Mouse (Mus musculus) spleen, adult 2 months (tissue): ENCODE data around the gene Ackr1. TPM values are rescaled to one million over a fixed set of nuclear protein-coding genes. Genes with fewer than 3 reads are reported as not detected.

Experiments used
- DNase-seq, 2 experiments: peaks; one replicate each; pipeline versions ENCODE4 v3.0.0 to v3.0.0-alpha.2; 2012 to 2021; ENCODE audit warnings: low spot score in 2 of 2, low read depth in 1 of 2
- H3K27ac ChIP-seq: fragments of 200-500 bp; 2 replicates; pipeline ENCODE4 v1.5.1; 2012; ENCODE audit warnings: low read length, inconsistent platforms; ENCODE audit not compliant: insufficient read depth
- H3K27me3 ChIP-seq: fragments of 200-500 bp; 2 replicates; pipeline ENCODE4 v1.6.1; 2012; ENCODE audit warnings: mild to moderate bottlenecking, moderate library complexity, low read length, inconsistent platforms; ENCODE audit not compliant: control insufficient read depth, insufficient read depth
- H3K36me3 ChIP-seq: fragments of 200-500 bp; 2 replicates; pipeline ENCODE4 v1.6.1; 2012; ENCODE audit warnings: mild to moderate bottlenecking, low read length, inconsistent platforms; ENCODE audit not compliant: control insufficient read depth, insufficient read depth
- H3K4me1 ChIP-seq: fragments of 200-500 bp; 2 replicates; pipeline ENCODE4 v1.6.1; 2011; ENCODE audit warnings: inconsistent platforms; ENCODE audit not compliant: control insufficient read depth, insufficient read depth, insufficient read length
- H3K4me3 ChIP-seq: fragments of 200-500 bp; 2 replicates; pipeline ENCODE4 v1.5.1; 2011; ENCODE audit warnings: mild to moderate bottlenecking, inconsistent platforms; ENCODE audit not compliant: insufficient read depth, insufficient read length; ENCODE audit errors: extremely low read depth
- CTCF ChIP-seq: fragments of 200-500 bp; IDR thresholded peaks from 2 replicates; pipeline ENCODE4 v1.5.1; 2011; ENCODE audit warnings: mild to moderate bottlenecking, inconsistent platforms; ENCODE audit not compliant: insufficient read depth, insufficient read length, insufficient replicate concordance; ENCODE audit errors: extremely low read depth
- POLR2A ChIP-seq: fragments of 200-500 bp; IDR thresholded peaks from 2 replicates; pipeline ENCODE4 v1.6.1; 2011; ENCODE audit warnings: low read depth, low read length, inconsistent platforms
- WGBS: fragments of 180-500 bp; shearing (Covaris S2); methylation state at CpG from one replicate; pipeline ENCODE4 v1.1.7; 2018; 5-methylcytosine and 5-hydroxymethylcytosine counted together
- polyA plus RNA-seq: library from polyadenylated mRNA; depleted of rRNA; stranded (reverse); fragments of >200 nt; gene quantifications from 2 replicates; pipeline ENCODE4 v1.2.3, GENCODE M21; 2012

Ackr1 gene
- polyA plus RNA-seq, 1 experiment = 13.2 TPM

- TF ChIP-seq POLR2A (no peak), CTCF (no peak)
- no peaks in the 10 kb centered on the region for H3K4me1 ChIP-seq
- H3K36me3 ChIP-seq = no peaks in the 10 kb centered on the region
- H3K4me3 ChIP-seq = peak overlapping the region; percentile 10; the same call in 1 of the 2 replicates
- 75% methylated on average over 5 of the region's 5 CpGs for WGBS
- no peaks in the 10 kb centered on the region for H3K27me3 ChIP-seq
- DNase-seq = no peak
- H3K27ac ChIP-seq = no peak overlapping the region
Measured at GRCm38 (mm10) chr1:173332418-173332817, 1.1 kb downstream of the Ackr1 start.

GRCm38 (mm10) chr1:173329743-173330142 is 3.8 kb downstream of the Ackr1 start:
- no peaks in the 10 kb centered on the region for H3K27me3 ChIP-seq
- H3K27ac ChIP-seq = no peak overlapping the region
- TF ChIP-seq POLR2A (no peak), CTCF (no peak)
- WGBS = 75% methylated on average over 5 of the region's 5 CpGs
- DNase-seq = no peak
- H3K4me3 ChIP-seq = no peak overlapping the region
- H3K4me1 ChIP-seq = no peaks in the 10 kb centered on the region
- no peaks in the 10 kb centered on the region for H3K36me3 ChIP-seq

DNA sequence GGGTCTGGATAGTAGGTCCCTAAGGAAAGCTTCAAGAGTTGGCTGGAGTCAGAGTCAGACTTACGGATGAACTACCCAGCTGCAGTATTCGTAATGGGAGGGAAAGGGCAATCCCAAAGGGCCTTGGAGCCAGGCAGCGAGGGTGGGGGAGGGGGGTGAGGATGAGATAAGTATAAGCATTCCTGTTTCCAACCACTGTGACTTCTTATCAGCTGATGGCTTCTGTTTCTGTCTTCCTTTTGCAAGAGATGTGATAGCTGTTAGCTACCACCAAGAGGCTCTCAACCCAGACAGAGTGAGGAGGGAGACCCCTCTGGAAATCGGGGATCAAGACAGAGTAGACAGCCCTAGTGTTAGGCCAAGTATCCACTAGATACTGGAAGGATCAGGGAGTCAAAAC is 4.4 kb downstream of the Ackr1 start:
- Histone ChIP-seq H3K27ac (no peak overlapping the region), H3K36me3 (no peaks in the 10 kb centered on the region), H3K4me1 (no peaks in the 10 kb centered on the region), H3K27me3 (no peaks in the 10 kb centered on the region), H3K4me3 (no peak overlapping the region)
- DNase-seq = no peak
- TF ChIP-seq POLR2A (no peak), CTCF (no peak)
- WGBS = 40% methylated on average over 4 of the region's 4 CpGs

DNA sequence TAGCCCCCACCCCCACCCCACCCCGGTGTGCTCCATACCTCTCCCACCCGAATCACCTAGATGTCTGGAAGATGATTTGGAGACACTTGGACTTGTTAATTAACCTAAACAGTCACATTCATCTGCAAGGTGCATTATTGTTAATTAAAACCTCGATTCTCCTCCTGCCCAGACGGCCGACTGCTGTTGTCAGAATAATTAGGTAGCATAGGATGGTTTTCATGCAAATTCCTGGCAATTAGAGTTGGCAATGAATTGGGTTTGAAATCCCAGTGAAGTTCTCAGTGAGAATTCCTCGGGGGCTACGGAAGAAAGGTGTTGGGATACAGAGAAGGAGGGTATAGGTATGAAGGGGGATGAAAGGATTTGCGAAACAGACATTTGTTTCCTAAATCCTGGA is 5.1 kb downstream of the Ackr1 start:
- Histone ChIP-seq H3K27me3 (no peaks in the 10 kb centered on the region), H3K27ac (no peak overlapping the region)
- 84% methylated on average over 8 of the region's 8 CpGs for WGBS

GRCm38 (mm10) chr1:173326552-173326951 is 7.0 kb downstream of the Ackr1 start:
- H3K27me3 ChIP-seq = no peaks in the 10 kb centered on the region
- H3K4me1 ChIP-seq = no peaks in the 10 kb centered on the region
- no peak for DNase-seq
- no peak overlapping the region for H3K27ac ChIP-seq
- WGBS = 73% methylated on average over 1 of the region's 1 CpGs
- no peak overlapping the region for H3K4me3 ChIP-seq
- TF ChIP-seq CTCF (no peak), POLR2A (no peak)
- H3K36me3 ChIP-seq = no peaks in the 10 kb centered on the region

More for the DNA sequence above, 5.1 kb downstream of the Ackr1 start:
- Histone ChIP-seq H3K4me1 (no peaks in the 10 kb centered on the region), H3K4me3 (no peak overlapping the region), H3K36me3 (no peaks in the 10 kb centered on the region)
- TF ChIP-seq CTCF (no peak), POLR2A (no peak)
- DNase-seq = no peak

- no peaks in the 10 kb centered on the region for H3K27me3 ChIP-seq
Measured at GRCm38 (mm10) chr1:173325395-173325794, 8.2 kb downstream of the Ackr1 start.

GRCm38 (mm10) chr1:173324961-173325360 is 8.6 kb downstream of the Ackr1 start:
- H3K4me3 ChIP-seq = no peak overlapping the region
- no peaks in the 10 kb centered on the region for H3K4me1 ChIP-seq
- TF ChIP-seq POLR2A = no peak
- TF ChIP-seq CTCF = no peak
- no peak overlapping the region for H3K27ac ChIP-seq
- DNase-seq = no peak
- H3K27me3 ChIP-seq = no peaks in the 10 kb centered on the region
- no peaks in the 10 kb centered on the region for H3K36me3 ChIP-seq
- 78% methylated on average over 4 of the region's 4 CpGs for WGBS

More at GRCm38 (mm10) chr1:173325395-173325794, 8.2 kb downstream of the Ackr1 start:
- no peak for DNase-seq
- Histone ChIP-seq H3K4me3 (no peak overlapping the region), H3K4me1 (no peaks in the 10 kb centered on the region), H3K27ac (no peak overlapping the region), H3K36me3 (no peaks in the 10 kb centered on the region)
- WGBS = 91% methylated on average over 1 of the region's 1 CpGs
- TF ChIP-seq POLR2A = no peak
- TF ChIP-seq CTCF = no peak
